Comparison of ENCODE assay signal across 8 mouse cellular contexts in the genomic region with DNA sequence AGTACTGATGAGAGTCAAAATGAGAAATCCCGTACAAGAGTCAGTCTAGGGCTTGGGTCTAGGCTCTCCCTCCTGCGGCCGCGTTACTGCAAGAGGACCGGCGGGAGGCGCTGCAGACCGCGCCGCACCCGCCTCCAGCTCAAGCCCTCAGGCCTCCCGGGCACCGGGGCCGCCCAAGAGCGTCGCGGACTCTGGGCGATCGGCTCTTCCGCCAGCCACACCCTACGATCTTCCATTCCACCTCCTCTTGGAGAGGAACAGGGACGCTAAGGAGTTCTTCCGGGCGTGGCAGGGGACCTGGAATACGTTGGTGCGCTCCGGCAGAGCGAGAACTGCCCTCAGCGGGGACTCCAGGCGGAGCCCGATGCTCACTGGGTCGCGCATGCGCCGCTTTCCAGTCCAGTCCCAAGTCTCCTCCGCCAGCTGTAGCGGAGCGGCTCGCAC. TPM values are rescaled to one million over a fixed set of nuclear protein-coding genes. Genes with fewer than 3 reads are reported as not detected.
DNase-seq lines count a peak whose midpoint lies in the region; ATAC-seq lines count a peak whose summit lies in the region.

No protein-coding gene starts in this region.

- H3K4me2 ChIP-seq in forebrain, embryonic 16.5 days (ENCODE audit: low read length), result peak overlapping the region; percentile 70
- H3K4me2 ChIP-seq in neural tube, embryonic 13.5 days, result peak overlapping the region; percentile 67

- peak overlapping the region; percentile 59 for H3K4me3 ChIP-seq in forebrain, embryonic 16.5 days (replicated peaks; ENCODE audit: low read length)
- peak overlapping the region; percentile 61 for H3K4me3 ChIP-seq in neural tube, embryonic 13.5 days

- intact Hi-C loops in heart, postnatal 25 days (cut with DNase I), result loop anchor here (1.0 to 5.0 kb wide), 5 partner anchors 598 to 1170 kb away; no protein-coding TSS in a partner anchor

- no peaks in the 10 kb centered on the region for H3K36me3 ChIP-seq in forebrain, embryonic 16.5 days (ENCODE audit: control insufficient read depth, insufficient read depth)
- H3K36me3 ChIP-seq in neural tube, embryonic 13.5 days, result no peaks in the 10 kb centered on the region

- ATAC-seq in CD4-positive, CD25-positive, alpha-beta regulatory T cell, adult 4 months, result peak; percentile 84
- ATAC-seq in forebrain, embryonic 16.5 days, result peak; percentile 98
- ATAC-seq in neural tube, embryonic 13.5 days (ENCODE audit: low read depth), result peak; percentile 99

- H3K27ac ChIP-seq in forebrain, embryonic 16.5 days (ENCODE audit: low read length), result no peak overlapping the region
- peak overlapping the region; percentile 64 for H3K27ac ChIP-seq in neural tube, embryonic 13.5 days (replicated peaks)

- H3K9me3 ChIP-seq in forebrain, embryonic 16.5 days (ENCODE audit: control insufficient read depth, low read length), result no peaks in the 10 kb centered on the region
- no peaks in the 10 kb centered on the region for H3K9me3 ChIP-seq in neural tube, embryonic 13.5 days

- H3K9ac ChIP-seq in forebrain, embryonic 16.5 days (replicated peaks; ENCODE audit: low read depth, low read length), result peak overlapping the region; percentile 82
- peak overlapping the region; percentile 81 for H3K9ac ChIP-seq in neural tube, embryonic 13.5 days

- DNase-seq in cerebellum, adult 11-12 months, result peak; percentile 56
- peak; percentile 68 for DNase-seq in heart, postnatal 25 days (ENCODE audit: low spot score)
- DNase-seq in layer of hippocampus, adult 18-20 months (ENCODE audit: low spot score in 2 of 2), result peak; percentile 62 to 78
- DNase-seq in lung, adult 18-20 months, result peak; percentile 73 to 80
- DNase-seq in telencephalon, adult 2 months (ENCODE audit: low read depth, low spot score), result peak; percentile 46

- peaks cover 6% of the 10 kb centered on the region for H3K4me1 ChIP-seq in forebrain, embryonic 16.5 days (replicated peaks; ENCODE audit: control insufficient read depth, insufficient read depth, low read length)
- no peaks in the 10 kb centered on the region; the same call in 1 of the 2 replicates for H3K4me1 ChIP-seq in neural tube, embryonic 13.5 days (replicated peaks)

- WGBS in forebrain, embryonic 16.5 days, result under 1% methylated on average over 39 of the region's 39 CpGs
- WGBS in neural tube, embryonic 13.5 days, result under 1% methylated on average over 39 of the region's 39 CpGs

- H3K27me3 ChIP-seq in forebrain, embryonic 16.5 days (replicated peaks; ENCODE audit: control insufficient read depth, insufficient read depth, low read length), result no peaks in the 10 kb centered on the region
- peaks cover 10% of the 10 kb centered on the region for H3K27me3 ChIP-seq in neural tube, embryonic 13.5 days

RNA-seq across cellular contexts. Expression of gene Klf4, which starts 17.5 kb away (rescaled TPM):
- polyA plus RNA-seq in CD4-positive, CD25-positive, alpha-beta regulatory T cell, adult 4 months (2017; shearing (Covaris generic)), result under 1 TPM; 0.69 to 0.90 TPM
- 1.7 and 2.6 TPM in 2 replicates for polyA plus RNA-seq in forebrain, embryonic 16.5 days (2015; fragmentation: Nextera tagmentation; extraction: Ambion mirVana)
- total RNA-seq in heart, postnatal 25 days (2021), result 10 to 100 TPM; 28.3 to 39.0 TPM
- 1 to 10 TPM; 9.2 to 9.9 TPM for total RNA-seq in layer of hippocampus, adult 18-20 months (2021)
- 2.7 and 3.9 TPM in 2 replicates for polyA plus RNA-seq in neural tube, embryonic 13.5 days (2015; fragmentation: Nextera tagmentation; extraction: Ambion mirVana)
